Mouse (Mus musculus): ENCODE measurements at regions not wholly inside any gene's neighbourhood (a gene's known extent, or its start where the extent isn't known, plus 50 kb on each side); places are given as distances from the start of the nearest gene placed in this dataset.
A peak's percentile ranks its signal among the peaks of the same experiment; 100 is the strongest.

- H3K27me3 ChIP-seq (ENCODE audit: insufficient read depth, low read length): no peaks in the 10 kb centered on the region
- WGBS: 46% methylated on average over 8 of the region's 8 CpGs
- H3K4me2 ChIP-seq (ENCODE audit: low read depth, low read length): 0 out of 2 replicates have a peak overlapping the region, but pooled peaks have one; percentile 27
- no peaks in the 10 kb centered on the region for H3K36me3 ChIP-seq (ENCODE audit: insufficient read depth, low read length)
- no peaks in the 10 kb centered on the region for H3K4me1 ChIP-seq (ENCODE audit: insufficient read depth, low read length)
- H3K27ac ChIP-seq: no peak overlapping the region
- no peak for TF ChIP-seq CTCF (IDR thresholded peaks at IDR 0.05; ENCODE audit: low read depth)
- H3K9me3 ChIP-seq (ENCODE audit: low read length): no peaks in the 10 kb centered on the region
- no peak overlapping the region for H3K4me3 ChIP-seq (ENCODE audit: low read length)
- peak; percentile 15 for DNase-seq (ENCODE audit: low spot score)
- no peak overlapping the region for H3K9ac ChIP-seq (replicated peaks; ENCODE audit: low read length)
- ATAC-seq: 0 out of 2 replicates have a peak, but pooled peaks have one; percentile 47
Measured at GRCm38 (mm10) chr1:94263313-94263712, 211.0 kb upstream of the Pdcd1 start.

DNA sequence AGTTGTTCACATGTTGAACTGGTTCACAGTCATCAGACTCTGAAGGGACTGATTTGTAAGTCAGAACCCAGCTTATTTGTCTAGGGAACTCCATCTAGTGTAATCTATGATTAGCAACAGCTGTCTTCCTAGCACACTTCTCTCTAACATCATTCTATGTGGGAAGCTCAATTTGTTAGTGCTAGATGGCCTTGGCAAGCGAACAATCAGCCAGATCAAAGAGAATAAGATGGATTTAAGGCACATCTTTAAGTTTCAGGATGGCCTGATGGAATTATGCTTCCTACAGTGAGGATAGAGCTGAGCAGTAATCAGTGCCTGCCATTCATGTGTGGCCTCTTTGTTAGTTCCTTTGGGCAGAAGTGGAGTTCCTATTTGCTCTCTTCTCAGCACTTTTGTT, 183.1 kb upstream of the Pdcd1 start:
- ATAC-seq (no peak), DNase-seq (ENCODE audit: low spot score) (peak; percentile 2)
- Histone ChIP-seq H3K9me3 (ENCODE audit: low read length) (no peaks in the 10 kb centered on the region), H3K4me1 (ENCODE audit: insufficient read depth, low read length) (no peaks in the 10 kb centered on the region), H3K27me3 (ENCODE audit: insufficient read depth, low read length) (no peaks in the 10 kb centered on the region), H3K4me2 (ENCODE audit: low read depth, low read length) (no peak overlapping the region), H3K36me3 (ENCODE audit: insufficient read depth, low read length) (no peaks in the 10 kb centered on the region), H3K4me3 (ENCODE audit: low read length) (no peak overlapping the region), H3K9ac (replicated peaks; ENCODE audit: low read length) (no peak overlapping the region), H3K27ac (no peak overlapping the region)
- no peak for TF ChIP-seq CTCF (IDR thresholded peaks at IDR 0.05; ENCODE audit: low read depth)
- 69% methylated on average over 1 of the region's 1 CpGs for WGBS

DNA sequence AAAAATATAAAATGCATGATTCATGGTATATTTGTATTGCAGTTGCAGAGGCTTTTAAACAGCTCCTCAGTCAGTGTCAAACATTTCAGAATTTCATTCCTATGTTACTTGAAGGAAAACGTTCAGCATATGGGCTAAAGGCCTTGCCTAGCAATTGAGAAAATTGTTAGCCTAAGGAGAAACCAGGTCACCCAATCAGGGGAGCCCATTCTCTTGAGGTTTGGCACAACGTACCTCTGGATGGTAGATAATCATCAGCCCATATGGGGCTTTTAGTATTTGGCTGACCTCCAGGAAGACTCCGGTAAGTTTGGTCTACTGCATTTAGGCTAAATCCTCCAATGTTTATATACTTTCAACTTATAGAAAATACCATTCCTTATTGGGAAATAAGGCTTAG, 168.7 kb upstream of the Pdcd1 start:
- H3K27me3 ChIP-seq (ENCODE audit: insufficient read depth, low read length): no peaks in the 10 kb centered on the region
- 41% methylated on average over 3 of the region's 3 CpGs for WGBS
- TF ChIP-seq CTCF (IDR thresholded peaks at IDR 0.05; ENCODE audit: low read depth): no peak
- no peaks in the 10 kb centered on the region for H3K36me3 ChIP-seq (ENCODE audit: insufficient read depth, low read length)
- H3K4me2 ChIP-seq (ENCODE audit: low read depth, low read length): no peak overlapping the region
- H3K9me3 ChIP-seq (ENCODE audit: low read length): no peaks in the 10 kb centered on the region
- H3K4me1 ChIP-seq (ENCODE audit: insufficient read depth, low read length): no peaks in the 10 kb centered on the region
- no peak overlapping the region for H3K27ac ChIP-seq
- H3K4me3 ChIP-seq (ENCODE audit: low read length): no peak overlapping the region
- no peak overlapping the region for H3K9ac ChIP-seq (replicated peaks; ENCODE audit: low read length)
- DNase-seq (ENCODE audit: low spot score): peak; percentile 20
- ATAC-seq: no peak

DNA sequence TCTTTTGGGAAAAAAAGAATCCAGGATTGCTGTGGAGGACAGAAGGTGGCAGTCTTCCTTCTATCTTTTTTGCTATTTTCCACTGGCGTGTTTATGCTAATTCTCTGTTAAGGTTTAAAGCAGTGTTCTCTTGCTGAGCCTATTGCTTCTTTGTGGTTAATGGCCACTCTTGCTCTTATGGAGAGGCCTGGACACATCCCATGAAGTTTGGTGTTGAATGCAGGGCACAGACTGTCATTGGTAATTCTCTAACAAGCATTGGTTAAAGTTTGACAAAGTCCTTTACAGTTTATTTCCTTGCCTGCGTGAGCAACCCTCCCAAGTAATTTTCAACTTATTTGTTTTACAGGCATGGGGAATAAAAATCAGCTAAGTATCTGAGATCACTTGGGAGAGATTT, 165.1 kb upstream of the Pdcd1 start:
- 72% methylated on average over 2 of the region's 2 CpGs for WGBS
- H3K4me2 ChIP-seq (ENCODE audit: low read depth, low read length): no peak overlapping the region
- no peaks in the 10 kb centered on the region for H3K36me3 ChIP-seq (ENCODE audit: insufficient read depth, low read length)
- H3K27me3 ChIP-seq (ENCODE audit: insufficient read depth, low read length): no peaks in the 10 kb centered on the region
- H3K4me1 ChIP-seq (ENCODE audit: insufficient read depth, low read length): no peaks in the 10 kb centered on the region
- no peak overlapping the region for H3K4me3 ChIP-seq (ENCODE audit: low read length)
- ATAC-seq (no peak), DNase-seq (ENCODE audit: low spot score) (no peak)
- no peak overlapping the region for H3K9ac ChIP-seq (replicated peaks; ENCODE audit: low read length)
- no peak for TF ChIP-seq CTCF (IDR thresholded peaks at IDR 0.05; ENCODE audit: low read depth)
- no peak overlapping the region for H3K27ac ChIP-seq
- no peaks in the 10 kb centered on the region for H3K9me3 ChIP-seq (ENCODE audit: low read length)

GRCm38 (mm10) chr1:94208929-94209328, 156.6 kb upstream of the Pdcd1 start:
- WGBS: 89% methylated on average over 4 of the region's 4 CpGs
- Histone ChIP-seq H3K36me3 (ENCODE audit: insufficient read depth, low read length) (no peaks in the 10 kb centered on the region), H3K4me3 (ENCODE audit: low read length) (no peak overlapping the region), H3K27ac (no peak overlapping the region), H3K9ac (replicated peaks; ENCODE audit: low read length) (no peak overlapping the region), H3K4me1 (ENCODE audit: insufficient read depth, low read length) (no peaks in the 10 kb centered on the region), H3K27me3 (ENCODE audit: insufficient read depth, low read length) (no peaks in the 10 kb centered on the region), H3K9me3 (ENCODE audit: low read length) (no peaks in the 10 kb centered on the region), H3K4me2 (ENCODE audit: low read depth, low read length) (no peak overlapping the region)
- DNase-seq (ENCODE audit: low spot score): no peak
- no peak for TF ChIP-seq CTCF (IDR thresholded peaks at IDR 0.05; ENCODE audit: low read depth)
- ATAC-seq: no peak

DNA sequence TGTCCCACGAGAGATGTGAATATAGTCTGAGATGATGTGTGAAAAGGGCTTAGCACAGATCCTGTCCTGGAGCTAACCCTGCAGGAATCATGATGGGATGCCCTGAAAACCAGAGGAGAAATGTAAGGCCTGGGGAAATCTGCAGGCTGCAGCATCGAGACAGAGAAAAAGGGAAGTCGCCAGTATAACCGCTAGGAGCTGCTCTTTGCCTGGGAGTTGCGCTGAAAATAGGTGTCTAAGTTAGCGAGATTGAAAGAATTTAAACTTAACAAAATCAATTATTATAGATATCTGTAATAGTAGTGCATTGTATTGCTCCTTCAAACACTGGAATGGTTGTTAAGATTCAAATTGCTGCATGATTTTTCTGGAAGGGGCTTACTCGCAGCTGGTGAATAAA, 155.5 kb upstream of the Pdcd1 start:
- no peaks in the 10 kb centered on the region for H3K9me3 ChIP-seq (ENCODE audit: low read length)
- H3K36me3 ChIP-seq (ENCODE audit: insufficient read depth, low read length): no peaks in the 10 kb centered on the region
- H3K27ac ChIP-seq: no peak overlapping the region
- TF ChIP-seq CTCF (IDR thresholded peaks at IDR 0.05; ENCODE audit: low read depth): no peak
- H3K4me2 ChIP-seq (ENCODE audit: low read depth, low read length): no peak overlapping the region
- H3K4me1 ChIP-seq (ENCODE audit: insufficient read depth, low read length): no peaks in the 10 kb centered on the region
- ATAC-seq (no peak), DNase-seq (ENCODE audit: low spot score) (no peak)
- WGBS: 89% methylated on average over 7 of the region's 7 CpGs
- H3K27me3 ChIP-seq (ENCODE audit: insufficient read depth, low read length): no peaks in the 10 kb centered on the region
- H3K4me3 ChIP-seq (ENCODE audit: low read length): no peak overlapping the region
- no peak overlapping the region for H3K9ac ChIP-seq (replicated peaks; ENCODE audit: low read length)

- H3K27ac ChIP-seq: no peak overlapping the region
- DNase-seq (ENCODE audit: low spot score): no peak
- 93% methylated on average over 3 of the region's 3 CpGs for WGBS
- no peak overlapping the region for H3K9ac ChIP-seq (replicated peaks; ENCODE audit: low read length)
- H3K4me3 ChIP-seq (ENCODE audit: low read length): no peak overlapping the region
- no peak for ATAC-seq
- TF ChIP-seq CTCF (IDR thresholded peaks at IDR 0.05; ENCODE audit: low read depth): no peak
- no peaks in the 10 kb centered on the region for H3K9me3 ChIP-seq (ENCODE audit: low read length)
- H3K4me2 ChIP-seq (ENCODE audit: low read depth, low read length): no peak overlapping the region
- H3K36me3 ChIP-seq (ENCODE audit: insufficient read depth, low read length): no peaks in the 10 kb centered on the region
- H3K27me3 ChIP-seq (ENCODE audit: insufficient read depth, low read length): no peaks in the 10 kb centered on the region
- no peaks in the 10 kb centered on the region for H3K4me1 ChIP-seq (ENCODE audit: insufficient read depth, low read length)
Measured at GRCm38 (mm10) chr1:94203281-94203680, 150.9 kb upstream of the Pdcd1 start.

Measured in hindbrain, postnatal 0 days (tissue).